Mouse (Mus musculus) forebrain, embryonic 14.5 days (tissue): Measurements from ENCODE around the gene Gm6169. TPM values are rescaled to one million over a fixed set of nuclear protein-coding genes. Genes with fewer than 3 reads are reported as not detected.

Experiments
- ATAC-seq: fragments of 200-750 bp; cut with Nextera tagmentation; 2 replicates; pipeline ENCODE4 v1.8.0; 2017; ENCODE audit warnings: mild to moderate bottlenecking, moderate library complexity
- DNase-seq: peaks from one replicate; pipeline ENCODE4 v3.0.0-alpha.2; 2015; ENCODE audit warnings: low spot score
- H3K27ac ChIP-seq: fragments of 300-500 bp; sonication (generic); 2 replicates; pipeline ENCODE4 v1.5.1; 2014; ENCODE audit warnings: low read depth, mild to moderate bottlenecking, control low read depth, low read length, moderate library complexity
- H3K27me3 ChIP-seq: fragments of 300-500 bp; sonication (generic); replicated peaks from 2 replicates; pipeline ENCODE4 v1.6.1; 2014; ENCODE audit warnings: low read length, control low read depth, mixed read lengths; ENCODE audit not compliant: control insufficient read depth, insufficient read depth
- H3K36me3 ChIP-seq: fragments of 300-500 bp; sonication (generic); 2 replicates; pipeline ENCODE4 v1.6.1; 2014; ENCODE audit warnings: low read length, control low read depth; ENCODE audit not compliant: control insufficient read depth, insufficient read depth
- H3K4me1 ChIP-seq: fragments of 300-500 bp; sonication (generic); 2 replicates; pipeline ENCODE4 v1.6.1; 2014; ENCODE audit warnings: antibody characterized with exemption, low read length, control low read depth; ENCODE audit not compliant: control insufficient read depth, insufficient read depth
- H3K4me2 ChIP-seq: fragments of 300-500 bp; sonication (generic); 2 replicates; pipeline ENCODE4 v1.6.1; 2014; ENCODE audit warnings: mild to moderate bottlenecking, control low read depth, low read length
- H3K4me3 ChIP-seq: fragments of 300-500 bp; sonication (generic); 2 replicates; pipeline ENCODE4 v1.5.1; 2014; ENCODE audit warnings: low read depth, low read length, control low read depth
- H3K9ac ChIP-seq: fragments of 300-500 bp; sonication (generic); 2 replicates; pipeline ENCODE4 v1.6.1; 2014; ENCODE audit warnings: mild to moderate bottlenecking, low read length, control low read depth, moderate library complexity
- H3K9me3 ChIP-seq: fragments of 300-500 bp; sonication (generic); replicated peaks from 2 replicates; pipeline ENCODE4 v1.6.1; 2016; ENCODE audit warnings: low read length, control low read depth, mixed read lengths; ENCODE audit not compliant: control insufficient read depth
- WGBS: fragments of 180-500 bp; shearing (Covaris S2); extraction: QIAGEN DNeasy Blood & Tissue Kit; methylation state at CpG from one replicate; pipeline ENCODE4 v1.1.7; 2014; 5-methylcytosine and 5-hydroxymethylcytosine counted together
- polyA plus RNA-seq: library from polyadenylated mRNA; unstranded; fragments of >200 nt; fragmentation: Nextera tagmentation; extraction: Ambion mirVana; gene quantifications from 2 replicates; pipeline ENCODE4 v1.2.1, GENCODE M21; 2014

The Gm6169 gene
- polyA plus RNA-seq, 1 experiment from 2014 or later = 1.6 TPM

DNA sequence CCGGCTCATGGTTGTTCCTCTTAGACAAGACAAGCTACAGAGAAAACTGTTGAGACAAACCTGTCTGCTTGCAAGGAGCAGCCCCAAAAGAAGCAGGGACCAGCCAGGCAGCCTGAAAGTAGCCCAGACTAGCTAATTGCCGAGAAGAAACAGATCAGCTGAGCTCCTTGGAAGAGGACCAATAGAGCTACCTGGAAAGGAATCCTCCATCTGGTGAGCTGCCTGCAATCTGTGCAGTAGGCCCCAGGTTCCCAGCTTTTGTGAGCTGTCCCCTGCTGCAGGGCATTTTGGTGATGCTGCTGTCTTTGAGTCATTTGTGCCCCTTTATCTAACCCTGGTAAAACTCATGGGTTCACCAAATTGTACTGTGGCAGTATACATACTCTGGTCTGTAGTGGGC, 18.8 kb downstream of the Gm6169 start:
- WGBS = 69% methylated on average over 2 of the region's 2 CpGs

DNA sequence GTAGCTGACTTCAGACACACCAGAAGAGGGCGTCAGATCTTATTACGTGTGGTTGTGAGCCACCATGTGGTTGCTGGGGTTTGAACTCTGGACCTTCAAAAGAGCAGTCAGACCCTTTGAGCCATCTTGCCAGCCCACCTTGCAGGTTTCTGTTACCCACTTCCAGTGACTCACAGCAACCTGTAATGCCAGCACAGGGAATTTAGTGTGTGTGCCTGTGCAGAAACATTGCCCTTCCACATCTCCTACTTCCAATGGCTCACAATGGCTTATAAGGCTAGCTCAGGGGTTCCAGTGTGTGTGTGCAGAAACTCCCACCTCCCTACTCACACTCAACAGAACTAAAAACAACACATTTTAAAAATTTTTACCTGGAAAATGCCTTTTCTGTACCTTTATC, 21.5 kb downstream of the Gm6169 start:
- no peaks in the 10 kb centered on the region for H3K9me3 ChIP-seq
- H3K27ac ChIP-seq = no peak overlapping the region
- no peak overlapping the region for H3K4me2 ChIP-seq
- H3K36me3 ChIP-seq = no peaks in the 10 kb centered on the region
- H3K9ac ChIP-seq = no peak overlapping the region
- no peak overlapping the region for H3K4me3 ChIP-seq
- no peaks in the 10 kb centered on the region for H3K4me1 ChIP-seq
- WGBS = 92% methylated on average over 2 of the region's 2 CpGs
- ATAC-seq = no peak
- no peaks in the 10 kb centered on the region for H3K27me3 ChIP-seq
- DNase-seq = no peak

More for the DNA sequence above, 18.8 kb downstream of the Gm6169 start:
- Histone ChIP-seq H3K4me3 (no peak overlapping the region), H3K9me3 (no peaks in the 10 kb centered on the region), H3K36me3 (no peaks in the 10 kb centered on the region), H3K4me1 (no peaks in the 10 kb centered on the region; the same call in 1 of the 2 replicates), H3K9ac (no peak overlapping the region), H3K27me3 (no peaks in the 10 kb centered on the region), H3K4me2 (no peak overlapping the region), H3K27ac (no peak overlapping the region)
- ATAC-seq = no peak
- peak; percentile 41 for DNase-seq

DNA sequence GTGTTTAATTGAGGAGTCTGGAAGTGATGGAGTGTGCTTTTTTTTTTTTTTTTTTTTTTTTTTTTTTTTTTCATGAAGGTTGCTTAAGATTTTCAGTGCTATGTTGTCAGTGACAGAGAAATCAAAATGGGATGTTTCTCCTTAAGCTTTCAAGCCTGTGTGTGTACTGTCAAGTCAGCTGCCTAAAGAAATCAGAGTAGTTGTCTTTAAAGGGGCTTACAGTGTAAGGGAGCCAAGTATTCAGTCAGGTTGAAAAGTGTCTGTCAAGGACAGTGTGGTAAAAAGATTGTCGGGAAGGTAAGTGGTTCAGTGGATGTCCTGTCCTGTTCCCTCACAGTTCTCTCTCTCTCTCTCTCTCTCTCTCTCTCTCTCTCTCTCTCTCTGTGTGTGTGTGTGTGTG, 25.5 kb downstream of the Gm6169 start:
- H3K4me1 ChIP-seq = peaks cover 3% of the 10 kb centered on the region; the same call in 1 of the 2 replicates
- no peak overlapping the region for H3K9ac ChIP-seq
- H3K27ac ChIP-seq = no peak overlapping the region
- H3K9me3 ChIP-seq = no peaks in the 10 kb centered on the region
- 22% methylated on average over 1 of the region's 1 CpGs for WGBS
- H3K4me3 ChIP-seq = no peak overlapping the region
- H3K4me2 ChIP-seq = no peak overlapping the region
- no peaks in the 10 kb centered on the region for H3K36me3 ChIP-seq
- ATAC-seq (no peak), DNase-seq (no peak)
- H3K27me3 ChIP-seq = 0 out of 2 replicates have a peak, but pooled peaks cover 3% of the 10 kb centered on the region

DNA sequence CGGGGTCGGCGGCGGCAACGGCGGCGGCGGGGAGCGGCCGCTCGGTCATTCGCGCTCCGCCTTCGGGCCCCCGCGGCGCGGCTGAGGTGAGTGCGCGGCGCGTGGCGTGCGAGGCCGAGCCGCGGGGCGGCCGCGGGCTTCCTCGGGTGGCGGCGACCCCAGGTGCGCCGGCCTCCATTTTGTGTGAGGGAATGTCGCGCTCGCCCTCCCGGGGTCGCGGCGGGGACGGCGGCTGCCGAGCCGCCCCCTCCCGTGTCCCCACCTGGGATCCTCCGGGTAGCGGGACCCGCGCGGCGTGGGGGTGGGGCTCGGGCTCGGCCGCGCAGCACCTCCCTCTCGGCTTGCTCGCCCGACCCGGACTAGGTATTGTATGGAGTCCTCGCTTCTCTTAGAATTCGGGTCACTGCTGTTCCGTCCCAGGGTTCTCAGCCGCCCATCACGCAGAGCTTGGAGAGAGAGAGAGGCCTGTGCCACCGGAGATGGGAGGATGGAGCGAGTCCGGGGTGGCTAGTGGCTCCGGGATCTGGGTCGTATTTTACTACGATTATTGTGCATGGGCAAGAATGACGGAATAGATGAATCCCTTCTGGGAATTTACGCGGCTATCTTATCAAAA, 27.3 kb downstream of the Gm6169 start:
- H3K4me1 ChIP-seq = peaks cover 3% of the 10 kb centered on the region; the same call in 1 of the 2 replicates
- H3K4me3 ChIP-seq = peak overlapping the region; percentile 77
- WGBS = under 1% methylated on average over 52 of the region's 76 CpGs
- ATAC-seq (peak; percentile 81), DNase-seq (peak; percentile 54)
- no peaks in the 10 kb centered on the region for H3K36me3 ChIP-seq
- 0 out of 2 replicates have a peak, but pooled peaks cover 3% of the 10 kb centered on the region for H3K27me3 ChIP-seq
- no peaks in the 10 kb centered on the region for H3K9me3 ChIP-seq
- peak overlapping the region; percentile 88 for H3K4me2 ChIP-seq
- peak overlapping the region; percentile 78 for H3K27ac ChIP-seq
- H3K9ac ChIP-seq = peak overlapping the region; percentile 80

DNA sequence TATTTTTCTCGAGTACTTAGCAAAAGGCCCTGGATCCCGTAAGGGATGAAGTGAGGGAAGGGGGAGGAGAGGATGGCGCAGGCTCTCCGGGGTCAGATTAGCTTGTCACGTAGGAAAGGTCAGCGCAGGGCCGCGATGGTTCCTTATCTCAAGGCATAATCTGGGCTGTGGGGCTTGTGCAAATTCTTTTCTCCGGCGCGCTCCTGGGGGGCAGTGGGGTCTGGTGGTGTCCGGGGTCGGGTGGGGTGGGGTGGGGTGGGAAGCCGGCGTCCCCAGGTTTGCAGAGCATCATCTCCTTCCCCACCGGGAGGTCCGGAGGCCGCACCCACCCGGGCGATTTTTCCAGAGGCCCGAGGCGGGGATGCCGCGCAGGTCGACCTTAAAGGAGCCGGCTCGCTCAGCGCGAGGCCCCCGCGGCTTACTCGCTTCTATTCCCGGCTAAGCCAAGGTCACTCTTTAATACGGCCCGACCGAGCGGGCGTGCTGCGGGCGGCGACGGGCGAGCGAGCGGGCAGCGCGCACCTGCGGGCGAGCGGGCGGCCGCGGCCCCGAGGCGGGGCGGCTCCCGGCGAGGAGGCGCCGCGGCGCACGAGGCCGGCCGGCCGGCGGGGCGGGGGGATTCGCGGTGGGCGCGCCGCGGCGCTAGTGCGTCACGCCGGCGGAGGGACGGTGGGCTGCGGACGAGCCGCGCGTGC, 28.0 kb downstream of the Gm6169 start:
- DNase-seq = peak; percentile 58

DNA sequence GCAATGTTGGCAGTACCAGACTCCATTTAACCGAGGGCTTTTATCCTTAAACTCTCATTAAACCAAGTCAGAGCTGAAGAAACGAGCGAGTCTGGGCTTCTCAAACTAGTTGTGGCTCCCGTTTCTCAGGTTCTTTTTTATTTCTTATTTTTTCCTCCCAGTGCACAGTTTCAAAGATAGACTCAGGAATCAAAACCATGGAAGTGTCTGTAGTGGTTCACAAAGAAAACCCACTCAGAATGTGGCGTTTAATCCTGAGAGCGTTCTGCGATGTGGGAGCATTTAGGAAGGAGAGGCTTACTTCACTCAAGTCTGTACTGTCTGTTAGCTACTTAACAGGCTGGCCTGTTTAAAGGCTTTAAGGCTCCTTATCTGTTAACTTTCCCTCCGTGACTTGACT, 30.9 kb downstream of the Gm6169 start:
- 0 out of 2 replicates have a peak, but pooled peaks cover 3% of the 10 kb centered on the region for H3K27me3 ChIP-seq
- 33% methylated on average over 8 of the region's 8 CpGs for WGBS
- H3K9ac ChIP-seq = no peak overlapping the region
- no peak overlapping the region for H3K27ac ChIP-seq
- no peak overlapping the region for H3K4me3 ChIP-seq
- peaks cover 3% of the 10 kb centered on the region; the same call in 1 of the 2 replicates for H3K4me1 ChIP-seq
- no peak overlapping the region for H3K4me2 ChIP-seq
- H3K9me3 ChIP-seq = no peaks in the 10 kb centered on the region
- DNase-seq (no peak), ATAC-seq (no peak)
- no peaks in the 10 kb centered on the region for H3K36me3 ChIP-seq

More for the DNA sequence above, 28.0 kb downstream of the Gm6169 start:
- peak; percentile 87 for ATAC-seq
- Histone ChIP-seq H3K4me3 (peak overlapping the region; percentile 77), H3K27me3 (0 out of 2 replicates have a peak, but pooled peaks cover 3% of the 10 kb centered on the region), H3K27ac (peak overlapping the region; percentile 78), H3K36me3 (no peaks in the 10 kb centered on the region), H3K9ac (peak overlapping the region; percentile 80), H3K4me2 (peak overlapping the region; percentile 88), H3K4me1 (peaks cover 3% of the 10 kb centered on the region; the same call in 1 of the 2 replicates), H3K9me3 (no peaks in the 10 kb centered on the region)
- WGBS = under 1% methylated on average over 67 of the region's 85 CpGs

DNA sequence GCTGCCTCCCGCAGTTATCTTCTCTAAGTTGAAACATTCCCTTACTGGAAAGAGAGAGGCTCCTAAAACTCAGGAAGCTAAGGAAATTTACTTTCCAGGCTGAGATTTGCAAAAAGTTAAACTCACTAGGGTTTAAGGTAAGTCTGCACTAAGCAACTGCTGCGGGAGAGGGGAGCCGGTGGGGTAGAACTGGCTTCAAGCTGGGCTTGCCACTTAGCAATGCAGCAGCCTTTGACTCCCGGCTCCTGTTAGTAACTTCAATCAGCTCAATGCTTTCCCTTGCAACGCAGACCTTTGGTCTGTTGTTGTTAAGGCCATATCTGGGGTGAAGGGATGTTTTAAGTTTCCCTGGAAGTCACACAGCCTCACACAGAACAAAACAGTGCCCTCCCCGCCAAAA, 31.3 kb downstream of the Gm6169 start:
- Histone ChIP-seq H3K9ac (no peak overlapping the region), H3K4me3 (no peak overlapping the region), H3K27ac (no peak overlapping the region), H3K9me3 (no peaks in the 10 kb centered on the region), H3K36me3 (no peaks in the 10 kb centered on the region), H3K4me1 (peaks cover 3% of the 10 kb centered on the region; the same call in 1 of the 2 replicates), H3K27me3 (0 out of 2 replicates have a peak, but pooled peaks cover 3% of the 10 kb centered on the region), H3K4me2 (no peak overlapping the region)
- ATAC-seq (no peak), DNase-seq (no peak)
- WGBS = 9% methylated on average over 6 of the region's 6 CpGs

DNA sequence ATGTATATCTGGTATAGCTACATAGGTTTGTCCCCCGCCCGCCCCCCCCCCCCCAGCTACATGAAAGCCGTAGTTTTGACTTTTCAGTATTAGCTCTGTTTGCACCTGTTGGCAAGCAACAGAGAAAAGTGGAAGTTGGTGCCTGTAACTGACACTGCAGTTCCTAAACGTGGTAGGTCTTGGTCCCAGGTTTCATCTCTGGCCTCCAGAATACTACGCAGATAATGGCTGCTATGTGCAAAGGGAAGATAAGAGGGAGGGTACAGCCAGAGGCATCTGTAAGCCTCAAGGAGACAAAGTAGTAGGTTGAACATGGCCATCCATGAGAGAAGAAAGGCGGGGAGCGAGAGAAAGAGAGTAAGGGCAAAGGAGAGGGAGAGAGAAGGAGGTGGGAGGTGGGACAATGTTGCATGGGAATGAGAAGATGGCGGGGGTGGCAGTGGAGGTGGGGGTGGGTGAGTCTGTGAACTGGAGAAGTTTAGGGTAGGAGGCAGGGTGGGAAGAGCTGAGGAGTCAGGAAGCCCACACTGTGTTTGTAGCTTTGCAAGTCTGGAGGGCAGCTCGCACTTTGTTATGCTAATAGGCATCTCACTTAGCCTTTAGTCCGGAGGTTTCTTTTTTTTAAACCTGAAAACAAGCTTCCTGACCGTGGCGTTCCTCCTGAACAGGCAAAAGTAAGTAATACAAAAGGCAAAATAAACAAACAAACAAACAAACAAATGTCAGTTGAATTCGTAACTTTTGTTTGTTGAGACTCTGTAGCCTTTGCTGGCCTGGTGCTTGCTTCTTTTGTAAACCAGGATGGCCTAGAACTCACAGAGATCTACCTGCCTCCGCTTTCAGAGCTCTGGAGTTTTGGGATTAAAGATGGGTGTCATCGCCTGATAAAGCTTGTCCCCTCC, 32.1 kb downstream of the Gm6169 start, which contains the start of gene Fam169a:
Gene Fam169a, plus strand, starts transcription at position 638 of the 902 bp plus-strand sequence.
- Histone ChIP-seq H3K4me3 (no peak within 1 kb of the TSS), H3K9ac (no peak within 1 kb of the TSS), H3K9me3 (no peaks in the 10 kb centered on the region), H3K36me3 (no peaks in the 10 kb centered on the region), H3K27ac (no peak within 1 kb of the TSS), H3K4me2 (no peak within 1 kb of the TSS), H3K4me1 (no peaks in the 10 kb centered on the region), H3K27me3 (0 out of 2 replicates have a peak, but pooled peaks cover 3% of the 10 kb centered on the region)
- ATAC-seq (no peak), DNase-seq (no peak)
- WGBS = 40% methylated on average over 15 of the region's 15 CpGs
